Mouse (Mus musculus): ENCODE results near the gene Gm20388.

Gene Gm20388

GRCm38 (mm10) chr8:122904496-122904895 lies 2993.9 kb downstream of the Gm20388 start:
- no peak for DNase-seq (ENCODE audit: low spot score)

- DNase-seq (ENCODE audit: low spot score): no peak
Observed at GRCm38 (mm10) chr8:122905346-122905745, 2994.7 kb downstream of the Gm20388 start.

DNA sequence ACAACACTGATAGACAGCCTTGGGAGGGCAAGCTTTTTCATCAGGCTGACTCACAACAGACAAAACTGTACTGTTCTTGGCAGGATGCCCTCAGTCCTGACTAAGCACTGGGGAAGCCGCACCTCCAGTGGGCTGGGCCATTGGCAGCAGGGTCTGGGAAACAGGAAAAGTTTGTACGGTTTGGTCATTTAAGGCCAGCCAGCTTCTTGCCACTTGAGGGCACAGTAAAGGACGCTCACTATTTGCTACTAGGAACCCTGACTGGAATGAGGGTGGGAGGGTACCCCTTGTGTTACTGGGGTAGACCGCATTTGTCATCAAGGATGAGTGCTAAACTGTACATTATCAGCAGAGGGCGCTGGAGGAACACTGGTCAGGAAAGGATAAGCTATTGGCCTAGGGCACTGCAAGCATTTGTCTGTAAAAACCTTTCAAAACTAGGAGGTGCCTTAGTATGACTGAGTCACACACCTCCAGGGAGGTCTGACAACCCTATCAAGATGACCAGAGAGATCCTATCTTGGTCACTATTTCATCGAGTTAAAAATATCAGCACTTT lies 2995.9 kb downstream of the Gm20388 start:
- DNase-seq (ENCODE audit: low spot score): peak; percentile 82

DNA sequence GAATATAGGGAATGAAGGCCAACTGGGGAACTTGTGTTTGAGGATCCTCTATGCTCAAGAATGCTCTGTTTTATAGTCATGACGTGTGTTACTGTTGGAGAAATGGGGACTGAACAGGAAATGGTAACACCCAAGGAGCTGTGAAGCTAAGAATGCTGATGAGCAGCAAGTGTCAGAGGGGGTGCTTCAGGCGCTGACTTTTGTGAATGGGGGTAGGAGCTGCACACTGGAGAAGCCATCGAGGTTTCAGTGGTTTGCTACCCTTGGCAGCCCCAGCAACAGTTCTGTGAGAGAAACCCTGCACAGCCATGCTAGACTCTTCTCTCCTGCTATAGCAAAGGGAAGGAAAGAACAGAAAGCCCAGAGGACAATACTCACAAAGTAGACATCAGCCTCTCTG lies 3001.5 kb downstream of the Gm20388 start:
- DNase-seq (ENCODE audit: low spot score): no peak

- no peak for DNase-seq (ENCODE audit: low spot score)
Observed at GRCm38 (mm10) chr8:122912871-122913270, 3002.2 kb downstream of the Gm20388 start.

DNA sequence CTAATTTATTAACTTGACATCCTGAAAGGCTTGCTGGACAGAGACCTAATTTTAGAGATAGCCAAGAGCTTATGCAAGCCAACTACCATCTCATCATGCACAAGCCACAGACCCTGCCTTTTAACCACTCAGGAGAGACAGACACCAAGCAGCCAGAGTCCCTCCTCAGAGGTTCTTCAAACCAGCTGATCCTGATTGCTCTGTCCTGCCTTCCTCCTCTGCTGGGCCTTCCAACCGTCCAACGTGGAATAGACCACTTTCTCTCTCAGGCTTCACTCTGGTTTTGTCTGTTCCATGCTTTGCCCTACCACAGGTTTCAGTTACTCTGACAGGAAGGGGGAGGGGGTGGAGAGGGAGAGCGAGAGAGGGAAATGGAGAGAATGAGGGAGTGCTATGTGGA lies 3006.1 kb downstream of the Gm20388 start:
- no peak for DNase-seq (ENCODE audit: low spot score)

DNA sequence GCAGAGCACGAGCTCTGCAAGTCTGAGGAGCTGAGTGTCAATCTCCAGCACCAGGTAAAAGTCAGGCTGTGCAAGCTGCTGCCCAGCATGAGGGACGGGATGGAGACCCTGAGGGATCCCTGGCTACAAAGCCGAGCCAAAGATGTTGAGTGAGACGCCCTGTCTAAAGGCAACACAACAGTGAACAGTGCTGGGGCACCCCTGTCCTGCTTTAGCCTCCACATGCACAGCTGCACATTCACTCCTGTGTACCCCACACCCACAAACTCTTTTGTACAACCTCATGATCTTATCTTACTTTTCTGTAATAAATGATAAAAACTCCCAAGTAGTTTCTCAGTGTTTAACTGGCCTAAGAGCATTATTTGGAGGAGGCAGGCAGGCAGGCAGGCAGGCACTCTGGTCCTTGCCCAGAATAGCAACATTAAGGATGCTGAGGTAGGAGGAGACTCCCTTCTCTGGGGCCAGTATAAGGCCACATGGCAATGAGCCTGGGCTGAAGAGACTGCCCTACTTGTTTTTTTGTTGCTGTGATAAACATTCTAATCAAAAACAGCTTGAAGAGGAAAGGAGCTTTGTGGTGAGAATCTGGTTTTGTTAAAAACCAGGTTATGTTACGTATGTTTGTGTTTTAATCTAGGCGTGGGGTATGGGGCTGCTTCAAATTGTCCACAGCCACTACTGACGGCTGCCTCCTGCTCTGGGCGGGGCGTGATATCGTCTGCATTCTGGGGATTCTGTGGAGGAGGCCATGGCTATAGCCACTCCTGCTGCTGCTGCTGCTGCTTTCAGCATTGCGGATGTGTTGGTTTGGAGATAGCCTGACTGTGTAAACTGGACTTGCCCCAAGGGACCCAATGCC lies 3007.1 kb downstream of the Gm20388 start:
- DNase-seq (ENCODE audit: low spot score): peak; percentile 33

DNA sequence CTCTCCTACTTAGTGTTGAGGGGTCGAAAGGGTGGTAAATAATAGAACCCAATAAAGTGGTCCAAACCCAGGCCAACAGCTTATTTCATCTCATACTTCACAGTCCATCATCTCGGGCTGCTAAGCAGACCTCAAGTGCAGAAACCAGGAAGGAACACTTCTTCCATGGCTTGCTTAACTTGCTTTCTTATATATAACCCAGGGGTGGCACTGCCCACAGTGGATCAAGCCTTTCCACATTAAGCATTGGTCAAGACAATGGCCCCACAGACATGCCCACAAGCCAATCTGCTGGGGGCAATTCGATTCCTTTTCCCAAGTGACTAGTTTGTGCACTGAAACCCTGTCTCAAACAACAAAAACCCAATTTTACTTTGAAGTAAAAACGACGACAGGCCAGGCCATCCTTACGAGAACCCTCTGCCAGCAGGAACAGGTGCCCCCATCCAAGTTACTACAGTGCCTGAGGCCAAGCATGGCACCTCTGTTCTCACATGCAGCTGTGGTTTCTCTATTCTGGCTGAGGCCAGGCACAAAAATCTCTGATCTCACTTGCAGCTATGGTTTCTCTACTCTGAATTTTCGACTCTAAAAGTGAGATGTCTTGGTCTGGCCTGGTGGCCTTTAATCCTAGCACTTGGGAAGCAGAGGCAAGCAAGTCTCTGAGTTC lies 3007.9 kb downstream of the Gm20388 start:
- no peak for DNase-seq (ENCODE audit: low spot score)

- DNase-seq (ENCODE audit: low spot score): no peak
Observed at GRCm38 (mm10) chr8:122920890-122921289, 3010.2 kb downstream of the Gm20388 start.

GRCm38 (mm10) chr8:122922945-122923344 lies 3012.3 kb downstream of the Gm20388 start:
- DNase-seq (ENCODE audit: low spot score): no peak

GRCm38 (mm10) chr8:122923431-122924090 lies 3012.9 kb downstream of the Gm20388 start:
- DNase-seq (ENCODE audit: low spot score): no peak

GRCm38 (mm10) chr8:122924091-122924490 lies 3013.4 kb downstream of the Gm20388 start:
- DNase-seq (ENCODE audit: low spot score): no peak

DNA sequence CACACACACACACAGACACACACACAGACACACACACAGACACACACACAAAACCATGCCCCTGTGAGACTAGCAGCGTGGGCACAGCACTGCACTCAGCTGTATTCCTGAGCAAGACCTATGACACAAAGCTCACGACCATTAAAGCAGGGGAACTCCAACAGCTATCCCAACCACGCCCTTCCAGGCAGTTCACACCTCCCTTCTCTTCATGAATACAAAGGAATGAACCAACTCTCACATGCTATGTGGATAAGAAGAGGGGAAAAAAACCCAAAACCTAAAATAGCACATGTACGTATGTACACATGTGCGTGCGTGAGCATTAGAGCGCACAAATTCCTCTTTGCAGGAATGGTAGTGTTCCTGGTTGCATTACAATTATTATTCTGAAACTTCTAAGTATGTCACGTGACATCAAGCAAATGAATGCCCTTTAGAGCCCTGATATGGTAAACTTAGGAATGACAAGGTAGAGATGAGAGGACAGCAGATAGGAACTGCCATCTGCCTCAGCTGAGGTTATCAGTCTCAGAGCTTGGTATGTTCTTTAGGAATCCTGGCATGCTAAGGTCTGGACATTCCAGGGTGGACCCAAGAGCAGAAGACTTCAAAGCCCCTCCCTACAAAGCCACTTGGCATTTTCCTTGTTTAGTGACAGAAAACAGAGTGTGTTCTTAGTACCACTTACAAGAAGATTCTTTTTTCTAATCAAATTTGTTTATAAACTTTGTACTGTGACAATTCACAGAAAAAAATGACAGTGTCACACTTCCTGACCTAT lies 3015.5 kb downstream of the Gm20388 start:
- DNase-seq (ENCODE audit: low spot score): no peak

- no peak for DNase-seq (ENCODE audit: low spot score)
Observed at GRCm38 (mm10) chr8:122926782-122927181, 3016.1 kb downstream of the Gm20388 start.

DNA sequence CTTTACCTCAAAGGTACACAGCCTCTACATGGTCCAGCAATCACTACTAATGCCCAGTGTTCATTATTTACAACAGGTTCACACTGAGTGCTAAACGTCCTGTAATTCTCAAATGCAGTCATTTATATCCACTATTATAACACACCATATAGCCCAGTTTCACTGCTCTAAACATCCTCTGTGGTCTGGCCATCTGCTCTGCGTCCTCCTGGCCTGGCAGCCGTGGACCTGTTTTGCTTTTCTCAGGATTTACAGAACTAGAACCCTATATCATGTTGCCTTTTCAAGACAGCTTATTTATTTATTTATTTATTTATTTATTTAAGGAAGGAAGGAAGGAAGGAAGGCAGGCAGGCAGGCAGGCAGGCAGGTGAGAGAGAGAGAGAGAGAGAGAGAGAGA lies 3017.2 kb downstream of the Gm20388 start:
- no peak for DNase-seq (ENCODE audit: low spot score)

DNA sequence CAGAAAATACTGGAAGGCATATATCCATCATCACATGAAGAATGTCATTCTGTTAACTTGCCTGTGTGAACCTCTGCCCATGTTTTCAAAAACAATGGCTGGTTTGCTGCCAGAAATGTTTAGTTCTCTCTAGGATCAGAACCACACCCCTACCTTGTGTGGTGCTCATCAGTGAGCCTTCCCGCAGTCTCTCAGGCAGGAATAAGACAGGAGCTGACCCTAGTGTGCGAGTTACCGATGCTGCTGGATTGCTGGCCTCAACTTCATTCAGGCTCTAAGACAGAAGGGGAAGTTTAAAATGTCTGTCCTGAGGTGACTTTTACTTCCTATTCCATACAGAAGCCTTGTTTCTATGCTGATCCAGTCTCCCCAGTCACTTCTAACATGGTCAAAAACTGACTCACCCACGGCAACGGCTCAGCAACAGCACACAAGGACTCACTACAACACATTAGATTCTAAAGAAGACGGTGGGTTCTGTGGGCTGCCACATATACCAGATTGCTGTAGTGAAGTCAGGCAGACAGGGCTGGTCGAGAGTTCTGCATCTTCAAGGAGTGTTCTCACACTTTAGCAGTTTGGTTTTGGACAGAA lies 3018.1 kb downstream of the Gm20388 start:
- no peak for DNase-seq (ENCODE audit: low spot score)

DNA sequence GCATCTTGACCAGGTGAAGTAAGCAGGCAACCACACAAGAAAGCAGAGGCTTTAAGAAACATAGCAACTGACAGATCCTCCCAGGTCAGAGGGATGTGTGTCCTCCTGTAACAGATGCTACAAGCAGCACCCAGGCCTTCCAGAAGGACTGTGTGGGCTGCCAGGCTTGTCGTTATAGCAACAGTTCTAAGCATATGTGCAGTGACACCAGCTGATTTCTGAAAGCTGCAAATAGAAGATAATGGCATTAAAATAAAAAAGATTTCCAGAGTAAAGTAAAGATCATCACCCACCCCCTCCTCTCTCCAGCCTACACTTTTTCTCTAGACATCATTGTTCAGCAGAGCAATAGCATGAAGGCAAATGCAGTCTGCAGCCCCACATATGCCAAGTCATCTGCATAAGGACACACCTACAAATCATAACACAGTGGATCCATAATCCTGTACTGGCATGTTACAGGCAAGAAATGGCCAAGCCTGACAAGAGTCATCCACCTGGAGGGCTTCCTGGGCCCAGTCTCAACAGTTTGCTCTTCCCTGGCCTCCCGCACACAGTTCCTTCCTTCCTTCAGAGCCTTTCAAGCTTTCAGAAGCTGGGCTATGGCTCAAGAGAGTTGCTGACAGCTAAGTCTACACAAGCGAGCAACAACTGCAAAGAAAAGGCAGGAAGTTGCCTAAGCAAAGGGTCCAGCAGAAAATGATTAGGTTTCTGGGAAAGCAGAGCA lies 3021.4 kb downstream of the Gm20388 start:
- no peak for DNase-seq (ENCODE audit: low spot score)

DNA sequence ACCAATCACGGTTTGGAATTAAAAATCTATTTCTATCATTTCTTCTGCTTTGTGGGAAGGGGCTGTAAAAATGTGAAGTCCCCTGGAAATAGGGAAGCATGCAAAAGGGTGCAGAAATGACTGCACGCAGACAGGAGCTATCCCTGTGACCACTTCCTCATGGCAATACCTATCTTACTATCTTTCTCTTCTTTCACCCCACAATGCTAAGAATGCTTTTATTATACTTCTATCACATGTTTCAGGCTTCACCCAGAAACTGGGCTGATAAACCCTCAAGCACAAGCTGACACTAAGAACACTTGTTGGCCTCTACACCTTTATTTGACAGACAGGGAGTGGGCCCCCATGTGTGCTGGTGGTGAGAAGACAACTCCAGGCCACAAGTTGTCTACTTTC lies 3021.9 kb downstream of the Gm20388 start:
- no peak for DNase-seq (ENCODE audit: low spot score)

DNA sequence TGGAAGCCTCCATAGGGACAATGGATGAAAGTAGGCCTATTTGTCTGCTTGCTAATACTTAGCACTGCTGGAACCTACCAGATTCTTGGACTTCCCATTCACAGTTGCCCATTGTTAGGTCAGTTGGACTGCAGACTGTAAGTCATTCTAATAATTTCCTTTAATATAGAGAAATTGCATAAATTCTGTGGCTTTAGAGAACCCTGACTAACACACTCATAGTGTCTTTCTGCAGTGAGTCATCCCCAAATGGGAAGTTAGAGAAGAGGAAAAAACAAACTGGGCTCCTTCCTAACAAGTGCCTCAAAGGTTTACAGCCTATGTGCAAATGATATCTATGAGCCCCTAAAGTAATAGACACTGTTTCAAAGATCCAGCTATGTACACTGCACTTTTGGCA lies 3023.3 kb downstream of the Gm20388 start:
- DNase-seq (ENCODE audit: low spot score): no peak

- no peak for DNase-seq (ENCODE audit: low spot score)
Observed at GRCm38 (mm10) chr8:122935118-122935517, 3024.5 kb downstream of the Gm20388 start.

DNA sequence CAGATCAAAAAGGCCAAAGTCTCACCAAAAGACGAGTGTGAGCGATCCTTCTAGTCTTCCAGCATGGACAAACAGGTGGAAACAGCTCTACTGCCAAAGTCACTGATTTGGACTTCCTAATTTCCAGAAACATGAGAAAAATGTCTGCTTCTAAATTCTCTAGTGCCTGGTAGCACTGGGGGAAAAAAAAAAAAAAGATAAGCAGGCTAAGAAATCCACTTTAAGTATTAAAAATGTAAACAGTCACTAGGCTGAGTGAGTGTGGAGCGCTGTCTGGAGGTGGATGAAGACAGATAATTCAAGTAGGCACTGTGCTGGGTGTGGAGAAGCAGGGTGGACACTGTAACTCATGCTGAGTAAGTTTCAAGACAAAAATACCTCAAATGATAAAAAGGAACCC lies 3025.3 kb downstream of the Gm20388 start:
- DNase-seq (ENCODE audit: low spot score): no peak
